Mouse (Mus musculus) liver, embryonic 14.5 days (tissue): ENCODE measurements around the gene Caskin2.

Source experiments
- CTCF ChIP-seq: IDR thresholded peaks from 2 replicates; pipeline ENCODE4 v1.5.1; 2016; ENCODE audit warnings: antibody characterized with exemption, low read depth, control low read depth
- EP300 ChIP-seq: IDR thresholded peaks from 2 replicates; pipeline ENCODE4 v1.6.1; 2016; ENCODE audit warnings: antibody characterized with exemption, low read depth

DNA sequence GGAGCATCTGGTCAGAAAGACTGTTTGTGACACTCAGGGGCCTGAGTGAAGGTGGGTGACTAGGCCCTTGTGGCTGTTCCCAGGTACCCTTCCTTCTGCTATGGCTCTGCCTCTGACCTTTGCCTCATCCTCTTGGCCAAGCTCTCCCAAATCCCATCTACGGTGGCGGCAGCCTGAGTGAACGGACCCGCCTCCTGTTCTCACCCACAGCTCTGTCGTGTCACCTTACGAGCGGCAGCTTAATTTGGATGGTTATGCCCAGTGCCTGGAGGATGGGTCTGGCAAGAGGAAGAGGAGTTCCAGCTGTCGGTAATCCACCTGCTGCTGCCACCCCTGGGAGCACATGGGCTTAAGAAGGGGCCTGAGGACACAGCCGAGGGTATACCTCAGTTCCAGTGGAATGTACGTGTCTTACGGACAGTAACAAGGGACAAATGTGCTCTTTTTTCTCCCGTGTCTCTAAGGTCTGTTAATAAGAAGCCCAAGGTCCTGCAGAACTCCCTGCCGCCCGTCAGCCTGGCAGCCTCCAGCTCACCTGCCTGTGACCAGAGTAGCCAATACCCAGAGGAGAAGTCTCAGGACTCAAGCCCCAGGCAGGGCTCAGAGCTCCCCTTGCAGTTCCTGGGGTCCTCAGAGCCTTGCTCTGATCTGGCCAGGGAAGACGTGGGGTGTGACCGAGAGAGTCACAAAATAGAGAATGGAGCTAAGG is 6.6 kb upstream of the Caskin2 start:
- no peak for TF ChIP-seq EP300
- no peak for TF ChIP-seq CTCF
